ENCODE assay signal across 8 mouse cellular contexts in the genomic region with DNA sequence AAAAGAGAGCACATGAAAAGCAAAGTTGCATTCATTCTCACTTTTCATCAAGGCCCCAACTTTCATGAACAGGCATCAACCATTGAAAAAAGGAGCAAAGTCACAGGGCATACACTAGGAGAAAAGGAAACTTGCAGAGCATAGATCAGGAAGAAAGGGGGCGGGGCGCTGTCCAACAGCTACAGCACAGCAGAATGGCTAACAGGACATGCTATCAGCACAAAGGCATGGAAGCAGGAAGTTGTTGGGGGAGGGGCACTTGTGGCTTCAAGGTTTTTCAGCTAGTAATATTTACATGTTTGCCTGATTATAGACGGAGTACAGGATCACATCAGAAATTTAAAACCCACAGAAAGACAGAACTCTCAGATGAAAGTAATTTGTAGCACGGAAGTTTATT.
DNase-seq lines count a peak whose midpoint lies in the region; ATAC-seq and TF ChIP-seq lines count a peak whose summit lies in the region.
"Had no signal": no experiment of that assay in that cellular context is flagged by ENCODE, and none has a peak within 500 bp of the region (broad histone marks: within the 10 kb centered on the region; RNA-seq: fewer than 3 reads in every experiment).

No protein-coding gene starts in this region.

- H3K9me3 ChIP-seq in CH12.LX (replicated peaks; ENCODE audit: low read length), result peaks cover 3% of the 10 kb centered on the region
- H3K9me3 ChIP-seq in lung, embryonic 16.5 days (ENCODE audit: control insufficient read depth, low read length), result no peaks in the 10 kb centered on the region
- no peaks in the 10 kb centered on the region for H3K9me3 ChIP-seq in hindbrain, embryonic 14.5 days (ENCODE audit: control insufficient read depth, low read length)
- H3K9me3 ChIP-seq: embryonic facial prominence, embryonic 15.5 days had no signal

- dilution Hi-C loops in CH12.LX (cut with MboI; ENCODE audit: extremely low pct_ligation_motif_present, extremely low pct_unique_long_range_greater_than_20kb, low sequenced_read_pairs), result no loop called here

- H3K4me2 ChIP-seq in CH12.LX (ENCODE audit: insufficient read depth, low read depth, poor library complexity, severe bottlenecking), result no peak overlapping the region
- H3K4me2 ChIP-seq in lung, embryonic 16.5 days (ENCODE audit: low read depth, low read length), result no peak overlapping the region
- no peak overlapping the region for H3K4me2 ChIP-seq in hindbrain, embryonic 14.5 days (replicated peaks)
- H3K4me2 ChIP-seq: embryonic facial prominence, embryonic 15.5 days had no signal

- H3K4me3 ChIP-seq in CH12.LX (replicated peaks in 1 of 3; ENCODE audit: low read depth in 2 of 3, low read length in 2 of 3, poor library complexity in 1 of 3), result no peak overlapping the region
- no peak overlapping the region for H3K4me3 ChIP-seq in lung, embryonic 16.5 days (ENCODE audit: low read length)
- H3K4me3 ChIP-seq in hindbrain, embryonic 14.5 days (replicated peaks; ENCODE audit: low read length), result no peak overlapping the region
- H3K4me3 ChIP-seq: embryonic facial prominence, embryonic 15.5 days had no signal

- H3K9ac ChIP-seq in CH12.LX (ENCODE audit: insufficient read depth, low read depth), result no peak overlapping the region
- H3K9ac ChIP-seq in lung, embryonic 16.5 days (ENCODE audit: low read length), result no peak overlapping the region
- no peak overlapping the region for H3K9ac ChIP-seq in hindbrain, embryonic 14.5 days
- H3K9ac ChIP-seq: embryonic facial prominence, embryonic 15.5 days had no signal

- TF ChIP-seq CTCF in CH12.LX (conservative IDR thresholded peaks at IDR 0.05 in 1 of 2, IDR thresholded peaks at IDR 0.05 in 1 of 2; ENCODE audit: low read depth in 2 of 2, low read length in 2 of 2), result no peak

- H3K36me3 ChIP-seq in CH12.LX (replicated peaks in 1 of 2; ENCODE audit: control insufficient read depth in 1 of 2, insufficient read depth in 1 of 2, low read length in 1 of 2), result no peaks in the 10 kb centered on the region
- no peaks in the 10 kb centered on the region for H3K36me3 ChIP-seq in lung, embryonic 16.5 days (ENCODE audit: control insufficient read depth, insufficient read depth, low read length)
- no peaks in the 10 kb centered on the region for H3K36me3 ChIP-seq in hindbrain, embryonic 14.5 days (replicated peaks; ENCODE audit: control insufficient read depth, insufficient read depth)
- H3K36me3 ChIP-seq: embryonic facial prominence, embryonic 15.5 days had no signal

- in situ Hi-C loops in CH12.LX (cut with MboI; ENCODE audit: low pct_ligation_motif_present, low pct_unique_long_range_greater_than_20kb, low sequenced_read_pairs), result no loop called here

- H3K27me3 ChIP-seq in CH12.LX (replicated peaks), result no peaks in the 10 kb centered on the region
- H3K27me3 ChIP-seq in lung, embryonic 16.5 days (ENCODE audit: control insufficient read depth, insufficient read depth, low read depth, low read length), result no peaks in the 10 kb centered on the region
- H3K27me3 ChIP-seq in hindbrain, embryonic 14.5 days (ENCODE audit: control insufficient read depth, insufficient read depth, low read length), result no peaks in the 10 kb centered on the region
- H3K27me3 ChIP-seq: embryonic facial prominence, embryonic 15.5 days had no signal

- no peak for TF ChIP-seq POLR2A in CH12.LX (IDR thresholded peaks at IDR 0.05; ENCODE audit: low read depth, low read length)

- WGBS in lung, embryonic 16.5 days, result 49% methylated on average over 4 of the region's 4 CpGs
- 78% methylated on average over 4 of the region's 4 CpGs for WGBS in hindbrain, embryonic 14.5 days

- H3K4me1 ChIP-seq in CH12.LX (ENCODE audit: control insufficient read depth in 1 of 2, insufficient read depth in 2 of 2), result peaks cover 10 to 31% of the 10 kb centered on the region in 2 experiments
- H3K4me1 ChIP-seq in lung, embryonic 16.5 days (replicated peaks; ENCODE audit: control insufficient read depth, insufficient read depth, low read length), result no peaks in the 10 kb centered on the region
- 0 out of 2 replicates have a peak, but pooled peaks cover 4% of the 10 kb centered on the region for H3K4me1 ChIP-seq in hindbrain, embryonic 14.5 days (replicated peaks; ENCODE audit: control insufficient read depth, insufficient read depth, low read length)
- H3K4me1 ChIP-seq: embryonic facial prominence, embryonic 15.5 days had no signal

- H3K79me2 ChIP-seq in CH12.LX (replicated peaks; ENCODE audit: control insufficient read depth, extremely low read depth, insufficient read depth, poor library complexity, severe bottlenecking), result no peaks in the 10 kb centered on the region

- no peak for TF ChIP-seq EP300 in CH12.LX (IDR thresholded peaks at IDR 0.05; ENCODE audit: low read length)

- ATAC-seq in inflammation-experienced regulatory T-cells, adult 6 months, result peak; percentile 65
- peak; percentile 77 for ATAC-seq in lung, embryonic 16.5 days (ENCODE audit: low read depth)
- ATAC-seq in hindbrain, embryonic 14.5 days (ENCODE audit: low FRiP score), result no peak

- no peak for TF ChIP-seq RAD21 in CH12.LX (IDR thresholded peaks at IDR 0.05; ENCODE audit: low read depth, low read length)

- DNase-seq in B cell, adult 2 months, result peak; percentile 17 to 18
- DNase-seq in CH12.LX (ENCODE audit: extremely low read depth), result peak; percentile 45
- DNase-seq in yolk sac, embryonic 10.5 days (ENCODE audit: low spot score), result peak; percentile 44
- DNase-seq in layer of hippocampus, postnatal 10 days (ENCODE audit: low spot score in 2 of 2), result no peak
- DNase-seq in hindbrain, embryonic 14.5 days (ENCODE audit: low spot score), result no peak

- H3K27ac ChIP-seq in CH12.LX (ENCODE audit: insufficient read depth, low read depth), result no peak overlapping the region
- H3K27ac ChIP-seq in lung, embryonic 16.5 days (ENCODE audit: low read length), result no peak overlapping the region
- no peak overlapping the region for H3K27ac ChIP-seq in hindbrain, embryonic 14.5 days
- H3K27ac ChIP-seq: embryonic facial prominence, embryonic 15.5 days had no signal

TF ChIP-seq in CH12.LX, 34 proteins besides CTCF, POLR2A, EP300 and RAD21:
- TF ChIP-seq TBP (conservative IDR thresholded peaks at IDR 0.05; ENCODE audit: low read depth, low read length), result no peak
- no peak for TF ChIP-seq POLR2AphosphoS2 (IDR thresholded peaks at IDR 0.05; ENCODE audit: low read depth, low read length)
- TF ChIP-seq MEF2A (IDR thresholded peaks at IDR 0.05; ENCODE audit: borderline replicate concordance, low read depth, low read length), result no peak
- TF ChIP-seq CHD1 (IDR thresholded peaks at IDR 0.05; ENCODE audit: low read depth, low read length), result no peak

Comparison
In these comparisons a context has a peak if more than half of its experiments do, and no peak if none do; other contexts are left out.
1. DNase-seq: peak in B cell, adult 2 months (2 of 2), CH12.LX (single experiment) and yolk sac, embryonic 10.5 days (single experiment); none in layer of hippocampus, postnatal 10 days (0 of 2) and hindbrain, embryonic 14.5 days (single experiment).